Mouse (Mus musculus) G1E (cell line): ENCODE data around the gene Tlcd2.

Experiments used
- CTCF ChIP-seq: IDR thresholded peaks from 2 replicates; pipeline ENCODE4 v1.5.1; 2012; ENCODE audit warnings: low read depth, low read length, inconsistent platforms, mixed read lengths
- GATA1 ChIP-seq: IDR thresholded peaks from 2 replicates; pipeline ENCODE4 v1.6.1; 2012; ENCODE audit warnings: borderline replicate concordance, low read length, inconsistent platforms, mixed read lengths
- GATA2 ChIP-seq: IDR thresholded peaks from 2 replicates; pipeline ENCODE4 v1.6.1; 2012; ENCODE audit warnings: low read depth, low read length, inconsistent platforms, borderline replicate concordance
- POLR2AphosphoS5 ChIP-seq: IDR thresholded peaks from 2 replicates; pipeline ENCODE4 v1.6.1; 2012; ENCODE audit warnings: low read depth, low read length, inconsistent platforms; ENCODE audit not compliant: insufficient replicate concordance
- TAL1 ChIP-seq: conservative IDR thresholded peaks from 2 replicates; pipeline ENCODE4 v1.6.1; 2012; ENCODE audit warnings: low read depth, low read length, inconsistent platforms, mixed read lengths

DNA sequence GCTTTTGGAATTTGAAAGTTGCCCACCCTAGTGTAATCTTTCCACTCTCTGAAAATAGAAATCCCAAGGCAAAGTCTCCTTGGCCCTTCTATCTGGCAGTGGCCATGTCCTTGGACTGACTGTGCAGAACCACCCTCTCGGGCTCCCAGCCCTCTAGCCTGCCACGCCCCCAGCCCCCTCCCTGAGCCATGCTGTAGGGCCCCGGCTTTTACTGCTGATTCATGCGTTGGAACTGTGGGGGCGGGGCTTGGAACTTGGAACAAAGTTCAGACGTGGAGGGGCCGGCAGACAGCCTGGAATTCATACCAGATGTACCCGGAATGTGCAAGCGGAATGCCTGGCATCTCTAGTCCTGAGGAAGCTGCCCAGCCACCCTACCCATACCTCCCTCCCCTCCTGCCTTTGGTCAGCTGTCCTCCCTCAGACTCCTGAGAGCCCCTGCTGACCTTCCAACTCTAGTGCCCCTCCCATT is 1.4 kb downstream of the Tlcd2 start:
- no peak for TF ChIP-seq CTCF
- TF ChIP-seq GATA2 = no peak
- TF ChIP-seq GATA1 = no peak
- no peak for TF ChIP-seq TAL1
- no peak for TF ChIP-seq POLR2AphosphoS5
